Mouse (Mus musculus) cerebellum, adult 2 months (tissue): ENCODE measurements around the gene Dnase2b.

Source experiments
- CTCF ChIP-seq: fragments of 200-500 bp; IDR thresholded peaks from 2 replicates; pipeline ENCODE4 v1.5.1; 2011; ENCODE audit warnings: low read depth, mild to moderate bottlenecking, control low read depth, low read length, moderate library complexity, borderline replicate concordance; ENCODE audit not compliant: insufficient read depth
- POLR2A ChIP-seq: fragments of 200-500 bp; IDR thresholded peaks from 2 replicates; pipeline ENCODE4 v1.6.1; 2011; ENCODE audit warnings: low read length, control low read depth, borderline replicate concordance; ENCODE audit not compliant: insufficient read depth

GRCm38 (mm10) chr3:146543632-146544031 lies 71.8 kb downstream of the Dnase2b start:
- TF ChIP-seq CTCF (no peak), POLR2A (no peak)
